Mouse (Mus musculus) heart, postnatal 0 days (tissue): ENCODE results near the gene Gpr27. TPM values are rescaled to one million over a fixed set of nuclear protein-coding genes. Genes with fewer than 3 reads are reported as not detected.

Experiments
- ATAC-seq: fragments of 200-750 bp; cut with Nextera tagmentation; 2 replicates; pipeline ENCODE4 v1.8.0; 2017; ENCODE audit warnings: low read depth, moderate number of reproducible peaks, moderate library complexity; ENCODE audit not compliant: insufficient read depth
- DNase-seq: peaks from one replicate; pipeline ENCODE4 v3.0.0-alpha.2; 2016; ENCODE audit warnings: low spot score
- H3K27ac ChIP-seq: fragments of 300-500 bp; sonication (generic); 2 replicates; pipeline ENCODE4 v1.5.1; 2014; ENCODE audit warnings: low read depth, mild to moderate bottlenecking
- H3K27me3 ChIP-seq: fragments of 300-500 bp; sonication (generic); 2 replicates; pipeline ENCODE4 v1.6.1; 2014; ENCODE audit warnings: low read length, mixed read lengths; ENCODE audit not compliant: control insufficient read depth, insufficient read depth
- H3K36me3 ChIP-seq: fragments of 300-500 bp; sonication (generic); replicated peaks from 2 replicates; pipeline ENCODE4 v1.6.1; 2014; ENCODE audit warnings: low read length, mixed read lengths; ENCODE audit not compliant: control insufficient read depth, insufficient read depth
- H3K4me1 ChIP-seq: fragments of 300-500 bp; sonication (generic); 2 replicates; pipeline ENCODE4 v1.6.1; 2014; ENCODE audit warnings: antibody characterized with exemption; ENCODE audit not compliant: control insufficient read depth, insufficient read depth
- H3K4me2 ChIP-seq: fragments of 300-500 bp; sonication (generic); 2 replicates; pipeline ENCODE4 v1.6.1; 2014; ENCODE audit warnings: low read depth, mild to moderate bottlenecking, low read length, moderate library complexity
- H3K4me3 ChIP-seq: fragments of 300-500 bp; sonication (generic); 2 replicates; pipeline ENCODE4 v1.5.1; 2014; ENCODE audit warnings: low read depth, low read length
- H3K9ac ChIP-seq: fragments of 300-500 bp; sonication (generic); replicated peaks from 2 replicates; pipeline ENCODE4 v1.6.1; 2014; ENCODE audit warnings: low read depth, low read length, mixed read lengths
- H3K9me3 ChIP-seq: fragments of 300-500 bp; sonication (generic); replicated peaks from 2 replicates; pipeline ENCODE4 v1.6.1; 2016; ENCODE audit warnings: low read length; ENCODE audit not compliant: control insufficient read depth
- CTCF ChIP-seq: IDR thresholded peaks from 2 replicates; pipeline ENCODE4 v1.5.1; 2016; ENCODE audit warnings: antibody characterized with exemption, control low read depth, low read depth
- EP300 ChIP-seq: IDR thresholded peaks from 2 replicates; pipeline ENCODE4 v1.6.1; 2016; ENCODE audit warnings: antibody characterized with exemption, low read depth
- WGBS: fragments of 180-500 bp; shearing (Covaris S2); extraction: QIAGEN DNeasy Blood & Tissue Kit; methylation state at CpG from one replicate; pipeline ENCODE4 v1.1.7; 2014; 5-methylcytosine and 5-hydroxymethylcytosine counted together
- polyA plus RNA-seq: library from polyadenylated mRNA; unstranded; fragments of >200 nt; fragmentation: Nextera tagmentation; extraction: Ambion mirVana; gene quantifications from 2 replicates; pipeline ENCODE4 v1.2.1, GENCODE M21; 2015
- total RNA-seq: library from RNA; depleted of rRNA; stranded (reverse); fragments of >200 nt; gene quantifications from 2 replicates; pipeline ENCODE4 v1.2.3, GENCODE M21; 2014; ENCODE audit warnings: low replicate concordance

Gene Gpr27
- total and polyA plus RNA-seq, 2 experiments from 2014 or later = 0.34 to 0.78 TPM

- no peak overlapping the region for H3K9ac ChIP-seq
- H3K9me3 ChIP-seq = no peaks in the 10 kb centered on the region
- H3K36me3 ChIP-seq = no peaks in the 10 kb centered on the region
- no peaks in the 10 kb centered on the region for H3K4me1 ChIP-seq
- no peak overlapping the region for H3K27ac ChIP-seq
- TF ChIP-seq CTCF = no peak
- no peak for TF ChIP-seq EP300
- 48% methylated on average over 6 of the region's 6 CpGs for WGBS
- H3K4me2 ChIP-seq = no peak overlapping the region
- ATAC-seq = no peak
- H3K4me3 ChIP-seq = no peak overlapping the region
- DNase-seq = no peak
- H3K27me3 ChIP-seq = 0 out of 2 replicates have a peak, but pooled peaks cover 16% of the 10 kb centered on the region
These were observed 23.4 kb downstream of the Gpr27 start for GRCm38 (mm10) chr6:99715913-99716312.

GRCm38 (mm10) chr6:99721032-99721431 is 28.6 kb downstream of the Gpr27 start:
- 69% methylated on average over 9 of the region's 9 CpGs for WGBS
- DNase-seq = no peak

GRCm38 (mm10) chr6:99722390-99722789 is 29.9 kb downstream of the Gpr27 start:
- H3K4me3 ChIP-seq = no peak overlapping the region
- H3K4me1 ChIP-seq = 0 out of 2 replicates have a peak, but pooled peaks cover 6% of the 10 kb centered on the region
- no peak for DNase-seq
- H3K9me3 ChIP-seq = no peaks in the 10 kb centered on the region
- no peak for ATAC-seq
- H3K27ac ChIP-seq = no peak overlapping the region
- 60% methylated on average over 9 of the region's 9 CpGs for WGBS
- H3K9ac ChIP-seq = no peak overlapping the region
- H3K36me3 ChIP-seq = no peaks in the 10 kb centered on the region
- H3K4me2 ChIP-seq = no peak overlapping the region
- TF ChIP-seq EP300 = no peak
- H3K27me3 ChIP-seq = peaks cover 37% of the 10 kb centered on the region

More at GRCm38 (mm10) chr6:99721032-99721431, 28.6 kb downstream of the Gpr27 start:
- Histone ChIP-seq H3K27ac (no peak overlapping the region), H3K27me3 (peaks cover 24% of the 10 kb centered on the region), H3K4me1 (0 out of 2 replicates have a peak, but pooled peaks cover 6% of the 10 kb centered on the region), H3K9ac (no peak overlapping the region), H3K36me3 (no peaks in the 10 kb centered on the region), H3K4me3 (no peak overlapping the region), H3K4me2 (no peak overlapping the region), H3K9me3 (no peaks in the 10 kb centered on the region)
- ATAC-seq = no peak
- no peak for TF ChIP-seq CTCF
- no peak for TF ChIP-seq EP300

- TF ChIP-seq CTCF (no peak), EP300 (no peak)
- peaks cover 61% of the 10 kb centered on the region for H3K27me3 ChIP-seq
- WGBS = under 1% methylated on average over 46 of the region's 61 CpGs
- H3K27ac ChIP-seq = no peak within 1 kb of the TSS
- DNase-seq = no peak
- 0 out of 2 replicates have a peak, but pooled peaks cover 6% of the 10 kb centered on the region for H3K4me1 ChIP-seq
- no peaks in the 10 kb centered on the region for H3K9me3 ChIP-seq
- peak within 1 kb of the TSS; percentile 44 for H3K4me3 ChIP-seq
- peak; percentile 27; the same call in 1 of the 2 replicates for ATAC-seq
- H3K9ac ChIP-seq = no peak within 1 kb of the TSS
- peak within 1 kb of the TSS; percentile 68 for H3K4me2 ChIP-seq
- no peaks in the 10 kb centered on the region for H3K36me3 ChIP-seq
These were observed 33.6 kb downstream of the Gpr27 start, which contains the start of gene Prok2 for GRCm38 (mm10) chr6:99725971-99726561. TSS of gene Prok2 (minus strand) at chr6:99726392.

- Histone ChIP-seq H3K4me1 (0 out of 2 replicates have a peak, but pooled peaks cover 6% of the 10 kb centered on the region), H3K4me3 (peak overlapping the region; percentile 44), H3K9ac (no peak overlapping the region), H3K27me3 (peaks cover 61% of the 10 kb centered on the region), H3K4me2 (peak overlapping the region; percentile 68), H3K9me3 (no peaks in the 10 kb centered on the region), H3K27ac (no peak overlapping the region), H3K36me3 (no peaks in the 10 kb centered on the region)
- ATAC-seq (no peak), DNase-seq (no peak)
- 7% methylated on average over 20 of the region's 22 CpGs for WGBS
- TF ChIP-seq EP300 (no peak), CTCF (no peak)
These were observed 34.3 kb downstream of the Gpr27 start for GRCm38 (mm10) chr6:99726576-99727303.
